Mouse (Mus musculus): Measurements from ENCODE around the gene Acpp. TPM values are rescaled to one million over a fixed set of nuclear protein-coding genes. Genes with fewer than 3 reads are reported as not detected.

Gene Acpp
- polyA plus RNA-seq, 2 experiments: 0.17 to 0.20 TPM

DNA sequence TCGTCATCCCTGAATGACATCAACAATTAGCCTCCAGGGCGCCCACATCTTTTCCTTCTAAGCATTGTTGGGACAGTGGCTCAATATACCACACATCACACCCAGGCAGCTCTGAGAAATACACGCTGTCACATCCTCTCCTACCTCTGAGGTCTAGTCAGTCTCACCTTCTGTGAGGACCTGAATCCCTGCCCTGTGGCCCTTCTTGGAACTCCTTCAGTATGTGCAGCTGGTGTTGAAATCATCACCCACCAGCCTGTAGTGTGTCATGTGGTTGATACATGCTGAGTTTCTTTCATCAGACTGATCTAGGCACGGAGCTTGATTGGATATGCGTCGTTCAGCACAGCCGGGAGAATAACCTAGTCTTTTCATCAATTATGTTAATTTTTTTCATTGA lies 16.0 kb downstream of the Acpp start:
- TF ChIP-seq CTCF (IDR thresholded peaks at IDR 0.05; ENCODE audit: low read depth): no peak
- TF ChIP-seq EP300 (IDR thresholded peaks at IDR 0.05; ENCODE audit: low read depth): no peak

GRCm38 (mm10) chr9:104316351-104316750 lies 21.2 kb downstream of the Acpp start:
- Histone ChIP-seq H3K9me3 (ENCODE audit: control insufficient read depth, low read length) (no peaks in the 10 kb centered on the region), H3K4me1 (replicated peaks; ENCODE audit: control insufficient read depth in 2 of 2, insufficient read depth in 2 of 2, low read length in 1 of 2) (no peaks in the 10 kb centered on the region), H3K36me3 (replicated peaks; ENCODE audit: control insufficient read depth, insufficient read depth, low read depth) (no peaks in the 10 kb centered on the region), H3K4me3 (ENCODE audit: insufficient read depth in 1 of 2, low read depth in 2 of 2, low read length in 2 of 2) (no peak overlapping the region), H3K9ac (replicated peaks) (no peak overlapping the region), H3K4me2 (ENCODE audit: low read depth) (no peak overlapping the region), H3K27me3 (ENCODE audit: control insufficient read depth, insufficient read depth, low read length) (no peaks in the 10 kb centered on the region), H3K27ac (no peak overlapping the region)
- no peak for ATAC-seq (ENCODE audit: insufficient read depth)
- WGBS (ENCODE audit: insufficient replicate concordance): 75% methylated on average over 11 of the region's 11 CpGs
- TF ChIP-seq EP300 (IDR thresholded peaks at IDR 0.05; ENCODE audit: low read depth): no peak
- no peak for TF ChIP-seq CTCF (IDR thresholded peaks at IDR 0.05; ENCODE audit: low read depth)
- no peak for DNase-seq (ENCODE audit: low read depth in 3 of 3, low spot score in 3 of 3)

More for the DNA sequence above, 16.0 kb downstream of the Acpp start:
- 63% methylated on average over 7 of the region's 7 CpGs for WGBS (ENCODE audit: insufficient replicate concordance)
- Histone ChIP-seq H3K27me3 (ENCODE audit: control insufficient read depth, insufficient read depth, low read length) (no peaks in the 10 kb centered on the region), H3K4me2 (ENCODE audit: low read depth) (no peak overlapping the region), H3K9ac (replicated peaks) (no peak overlapping the region), H3K4me1 (replicated peaks; ENCODE audit: control insufficient read depth in 2 of 2, insufficient read depth in 2 of 2, low read length in 1 of 2) (no peaks in the 10 kb centered on the region), H3K9me3 (ENCODE audit: control insufficient read depth, low read length) (no peaks in the 10 kb centered on the region), H3K27ac (no peak overlapping the region), H3K36me3 (replicated peaks; ENCODE audit: control insufficient read depth, insufficient read depth, low read depth) (no peaks in the 10 kb centered on the region), H3K4me3 (ENCODE audit: insufficient read depth in 1 of 2, low read depth in 2 of 2, low read length in 2 of 2) (no peak overlapping the region)
- ATAC-seq (ENCODE audit: insufficient read depth) (no peak), DNase-seq (ENCODE audit: low read depth in 3 of 3, low spot score in 3 of 3) (no peak)

DNA sequence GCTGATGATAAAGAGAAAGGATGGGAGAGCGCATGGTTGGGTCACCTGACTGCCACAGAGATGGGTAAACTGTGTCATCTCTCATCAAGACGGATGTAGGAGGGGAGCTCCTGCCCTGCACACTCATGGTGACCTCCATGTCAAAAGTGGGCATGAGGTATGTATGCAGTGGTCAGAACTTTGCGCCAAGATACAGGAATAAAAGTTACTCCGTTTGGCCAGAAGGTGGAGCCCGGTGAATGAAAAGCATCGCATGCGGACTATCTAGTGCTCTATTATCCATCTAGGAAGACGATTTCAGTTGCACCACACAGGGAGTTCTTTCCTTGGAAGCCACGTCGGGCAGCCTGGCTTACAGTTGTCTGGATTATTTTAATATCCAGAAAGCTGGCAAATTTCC lies 22.0 kb downstream of the Acpp start:
- Histone ChIP-seq H3K36me3 (replicated peaks; ENCODE audit: control insufficient read depth, insufficient read depth, low read depth) (no peaks in the 10 kb centered on the region), H3K4me1 (replicated peaks; ENCODE audit: control insufficient read depth in 2 of 2, insufficient read depth in 2 of 2, low read length in 1 of 2) (no peaks in the 10 kb centered on the region), H3K4me2 (ENCODE audit: low read depth) (no peak overlapping the region), H3K27ac (no peak overlapping the region), H3K27me3 (ENCODE audit: control insufficient read depth, insufficient read depth, low read length) (no peaks in the 10 kb centered on the region), H3K9ac (replicated peaks) (no peak overlapping the region), H3K4me3 (ENCODE audit: insufficient read depth in 1 of 2, low read depth in 2 of 2, low read length in 2 of 2) (no peak overlapping the region), H3K9me3 (ENCODE audit: control insufficient read depth, low read length) (no peaks in the 10 kb centered on the region)
- DNase-seq (ENCODE audit: low read depth in 3 of 3, low spot score in 3 of 3): no peak
- no peak for ATAC-seq (ENCODE audit: insufficient read depth)
- whole genome bisulfite sequencing (ENCODE audit: insufficient replicate concordance): 7% methylated on average over 10 of the region's 10 CpGs
- peak; percentile 53 for TF ChIP-seq CTCF (IDR thresholded peaks at IDR 0.05; ENCODE audit: low read depth)
- TF ChIP-seq EP300 (IDR thresholded peaks at IDR 0.05; ENCODE audit: low read depth): no peak

DNA sequence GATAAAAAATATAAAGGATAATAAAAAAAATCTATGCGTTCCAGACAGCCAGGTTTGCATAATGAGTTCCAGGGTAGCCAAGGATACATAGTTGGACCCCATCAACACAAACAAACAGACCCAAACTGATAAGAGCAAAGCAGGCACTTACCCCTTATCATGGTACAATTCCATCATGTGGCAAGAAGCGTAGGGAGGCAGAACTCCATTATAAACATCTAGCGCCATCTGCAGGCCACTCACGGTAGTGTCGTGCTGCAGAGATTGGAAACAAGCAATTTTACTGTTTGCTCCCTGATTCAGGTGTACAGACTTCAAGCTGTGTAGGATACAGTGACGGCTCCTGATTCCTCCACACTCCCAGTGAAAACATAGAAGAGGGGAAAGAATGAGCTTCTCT lies 30.8 kb downstream of the Acpp start:
- no peaks in the 10 kb centered on the region for H3K4me1 ChIP-seq (replicated peaks; ENCODE audit: control insufficient read depth in 2 of 2, insufficient read depth in 2 of 2, low read length in 1 of 2)
- no peaks in the 10 kb centered on the region for H3K9me3 ChIP-seq (ENCODE audit: control insufficient read depth, low read length)
- H3K27me3 ChIP-seq (ENCODE audit: control insufficient read depth, insufficient read depth, low read length): no peaks in the 10 kb centered on the region
- no peak overlapping the region for H3K9ac ChIP-seq (replicated peaks)
- DNase-seq (ENCODE audit: low read depth in 3 of 3, low spot score in 3 of 3) (peak; percentile 28 to 38 (median 37)), ATAC-seq (ENCODE audit: insufficient read depth) (no peak)
- H3K36me3 ChIP-seq (replicated peaks; ENCODE audit: control insufficient read depth, insufficient read depth, low read depth): no peaks in the 10 kb centered on the region
- no peak overlapping the region for H3K27ac ChIP-seq
- H3K4me2 ChIP-seq (ENCODE audit: low read depth): no peak overlapping the region
- 7% methylated on average over 6 of the region's 6 CpGs for WGBS (ENCODE audit: insufficient replicate concordance)
- TF ChIP-seq CTCF (IDR thresholded peaks at IDR 0.05; ENCODE audit: low read depth) (peak; percentile 90), EP300 (IDR thresholded peaks at IDR 0.05; ENCODE audit: low read depth) (no peak)
- no peak overlapping the region for H3K4me3 ChIP-seq (ENCODE audit: insufficient read depth in 1 of 2, low read depth in 2 of 2, low read length in 2 of 2)

GRCm38 (mm10) chr9:104305333-104306111 lies 32.0 kb downstream of the Acpp start:
- no peak overlapping the region for H3K4me3 ChIP-seq (ENCODE audit: insufficient read depth in 1 of 2, low read depth in 2 of 2, low read length in 2 of 2)
- no peaks in the 10 kb centered on the region for H3K36me3 ChIP-seq (replicated peaks; ENCODE audit: control insufficient read depth, insufficient read depth, low read depth)
- no peak overlapping the region for H3K4me2 ChIP-seq (ENCODE audit: low read depth)
- H3K9me3 ChIP-seq (ENCODE audit: control insufficient read depth, low read length): no peaks in the 10 kb centered on the region
- no peak for TF ChIP-seq CTCF (IDR thresholded peaks at IDR 0.05; ENCODE audit: low read depth)
- no peak for TF ChIP-seq EP300 (IDR thresholded peaks at IDR 0.05; ENCODE audit: low read depth)
- DNase-seq (ENCODE audit: low read depth in 3 of 3, low spot score in 3 of 3): no peak
- H3K4me1 ChIP-seq (replicated peaks; ENCODE audit: control insufficient read depth in 2 of 2, insufficient read depth in 2 of 2, low read length in 1 of 2): no peaks in the 10 kb centered on the region
- H3K27me3 ChIP-seq (ENCODE audit: control insufficient read depth, insufficient read depth, low read length): no peaks in the 10 kb centered on the region
- ATAC-seq (ENCODE audit: insufficient read depth): no peak
- WGBS (ENCODE audit: insufficient replicate concordance): 75% methylated on average over 6 of the region's 6 CpGs
- H3K9ac ChIP-seq (replicated peaks): no peak overlapping the region
- H3K27ac ChIP-seq: no peak overlapping the region

Measured in liver, embryonic 14.5 days (tissue).